Mouse (Mus musculus) Patski (cell line): ENCODE results near the gene Gm10577. TPM values are rescaled to one million over a fixed set of nuclear protein-coding genes. Genes with fewer than 3 reads are reported as not detected.

ENCODE experiments used
- ATAC-seq: fragments of 100-300 bp; one replicate; pipeline ENCODE4 v1.8.0; 2021
- CTCF ChIA-PET: fragments of 350-600 bp; sonication (Branson Sonifier 250); formaldehyde crosslinking; loops from one replicate; lab custom pipeline; 2022; ENCODE audit warnings: inconsistent platforms; lab: Charles Lee
- POLR2A ChIA-PET: fragments of 350-600 bp; sonication (Branson Sonifier 250); formaldehyde crosslinking; loops from one replicate; lab custom pipeline; 2022; ENCODE audit warnings: antibody characterized with exemption, inconsistent platforms; lab: Charles Lee
- DNase-seq: peaks from one replicate; pipeline ENCODE4 v3.0.0-alpha.2; 2011; ENCODE audit warnings: low read depth, low spot score
- H3K27me3 ChIP-seq: fragments of 371-371 bp; one replicate; pipeline ENCODE4 v1.5.1; 2021
- CTCF ChIP-seq: fragments of 100-300 bp; IDR thresholded peaks from one replicate; pipeline ENCODE4 v1.5.1; 2021
- in situ Hi-C: fragments of 300-500 bp; cut with MboI; formaldehyde crosslinking; loops from 3 replicates; pipeline ENCODE4 v1.11.1; 2018; ENCODE audit warnings: low pct_unique_long_range_greater_than_20kb, mixed read lengths
- polyA plus RNA-seq: library from polyadenylated mRNA; unstranded; gene quantifications from one replicate; pipeline ENCODE4 v1.2.3, GENCODE M21; 2021

Gene Gm10577
- polyA plus RNA-seq, 1 experiment from 2014 or later: not detected

GRCm38 (mm10) chr4:101027852-101028411 is 7.4 kb upstream of the Gm10577 start:
- in situ Hi-C loops: no loop called here
- no peaks in the 10 kb centered on the region for H3K27me3 ChIP-seq
- no peak for DNase-seq
- ChIA-PET CTCF (no interaction called here), POLR2A (no interaction called here)
- TF ChIP-seq CTCF: no peak
- no peak for ATAC-seq

DNA sequence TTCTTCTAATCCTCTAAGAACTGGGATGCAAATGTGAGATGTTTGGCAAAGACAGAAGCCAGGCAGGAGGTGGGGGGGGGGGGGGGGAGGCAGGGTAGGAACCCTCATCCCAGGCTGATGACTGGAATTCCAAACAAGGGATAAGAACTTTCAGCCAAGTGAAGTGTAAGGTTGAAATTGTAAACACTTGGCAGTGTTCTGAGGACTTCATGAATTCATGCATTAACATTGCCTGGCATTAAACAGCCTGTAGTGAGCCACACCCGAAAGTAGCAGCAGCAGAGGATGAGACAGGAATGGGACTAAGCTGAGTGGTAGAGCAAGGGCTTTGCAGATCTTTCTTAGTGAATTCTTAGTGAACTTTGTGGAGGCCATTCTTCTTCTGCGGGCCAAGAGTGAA is 6.5 kb upstream of the Gm10577 start:
- no peak for DNase-seq
- in situ Hi-C loops: no loop called here
- no peak for ATAC-seq
- CTCF ChIA-PET: no interaction called here
- TF ChIP-seq CTCF: no peak
- no peaks in the 10 kb centered on the region for H3K27me3 ChIP-seq
- POLR2A ChIA-PET: no interaction called here

DNA sequence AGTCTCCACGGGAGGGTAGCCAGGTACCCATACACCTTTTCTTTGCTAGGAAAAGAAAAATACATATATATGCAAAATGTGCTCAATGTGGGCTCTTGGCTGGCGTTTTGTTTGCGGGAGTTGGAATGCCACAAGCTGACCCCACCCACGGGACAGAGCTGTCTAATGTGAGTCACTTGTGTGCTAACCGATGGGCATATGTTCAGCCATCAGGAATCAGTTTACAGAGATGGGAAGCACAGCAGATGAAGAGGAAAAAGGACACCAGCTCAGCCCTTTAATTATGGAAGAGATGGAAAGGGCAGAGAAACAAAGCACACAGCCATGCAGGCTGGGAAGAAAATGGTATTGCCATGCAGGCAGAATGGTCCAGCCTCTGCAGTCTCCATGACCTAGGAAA is 6.1 kb upstream of the Gm10577 start:
- CTCF ChIA-PET: no interaction called here
- no peak for ATAC-seq

GRCm38 (mm10) chr4:101017806-101018205 is 2.7 kb downstream of the Gm10577 start:
- ATAC-seq: no peak
- no peaks in the 10 kb centered on the region for H3K27me3 ChIP-seq
- no peak for DNase-seq
- CTCF ChIA-PET: no interaction called here
- in situ Hi-C loops: no loop called here
- POLR2A ChIA-PET: no interaction called here
- no peak for TF ChIP-seq CTCF

More for the DNA sequence above, 6.1 kb upstream of the Gm10577 start:
- in situ Hi-C loops: no loop called here
- POLR2A ChIA-PET: no interaction called here
- DNase-seq: no peak
- no peaks in the 10 kb centered on the region for H3K27me3 ChIP-seq
- TF ChIP-seq CTCF: no peak

DNA sequence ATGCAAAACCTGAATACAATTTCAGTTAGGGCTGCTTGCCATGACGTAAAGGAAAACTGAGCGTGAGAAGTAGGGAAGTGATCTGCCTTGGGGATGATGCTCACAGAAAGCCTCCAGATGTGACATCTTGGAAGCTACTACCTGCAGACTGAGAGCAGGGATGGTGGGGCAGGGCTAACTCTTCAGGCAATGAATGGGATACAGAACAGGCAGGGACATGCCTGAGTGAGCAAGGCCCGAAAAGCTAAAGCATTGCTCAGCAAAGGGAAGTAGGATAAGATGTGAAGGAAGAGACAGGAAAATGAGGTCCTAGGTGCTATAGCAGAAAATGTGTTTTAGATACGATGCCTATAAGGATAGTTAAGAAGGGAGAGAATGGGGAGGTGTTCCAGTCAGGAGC is 11.4 kb downstream of the Gm10577 start:
- CTCF ChIA-PET: no interaction called here
- POLR2A ChIA-PET: no interaction called here
- in situ Hi-C loops: no loop called here

GRCm38 (mm10) chr4:101008362-101008769 is 12.1 kb downstream of the Gm10577 start:
- no peak for DNase-seq
- H3K27me3 ChIP-seq: no peaks in the 10 kb centered on the region
- in situ Hi-C loops: no loop called here
- POLR2A ChIA-PET: no interaction called here
- CTCF ChIA-PET: interaction anchor here (1.1 kb wide), 1 partner anchor 12 kb away, joined by 3 read pairs; the partner anchor contains the start of gene Gm10577
- no peak for ATAC-seq
- no peak for TF ChIP-seq CTCF

More for the DNA sequence above, 11.4 kb downstream of the Gm10577 start:
- DNase-seq (no peak), ATAC-seq (no peak)
- no peaks in the 10 kb centered on the region for H3K27me3 ChIP-seq
- no peak for TF ChIP-seq CTCF

- in situ Hi-C loops: no loop called here
- POLR2A ChIA-PET: no interaction called here
- no peak for TF ChIP-seq CTCF
- no peaks in the 10 kb centered on the region for H3K27me3 ChIP-seq
- CTCF ChIA-PET: no interaction called here
- ATAC-seq (no peak), DNase-seq (no peak)
Measured at GRCm38 (mm10) chr4:101002961-101003360, 17.5 kb downstream of the Gm10577 start.

DNA sequence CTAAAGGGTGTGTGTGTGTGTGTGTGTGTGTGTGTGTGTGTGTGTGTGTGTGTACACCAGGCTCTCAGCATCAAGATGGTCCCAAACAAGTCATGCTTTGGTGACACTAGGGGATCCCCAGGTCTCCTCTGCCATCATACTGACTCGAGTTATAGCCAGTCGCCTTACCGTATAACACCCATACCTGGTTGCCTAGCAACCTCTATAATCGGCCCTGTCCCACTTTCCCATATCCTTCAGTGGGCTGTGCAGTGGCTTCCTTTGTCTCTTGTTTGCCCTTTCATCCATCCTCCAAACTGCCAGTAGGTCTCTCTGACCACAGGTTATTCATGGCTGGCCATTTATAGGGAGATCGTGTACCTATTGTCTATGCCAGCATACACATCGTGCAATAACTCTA is 19.4 kb downstream of the Gm10577 start:
- TF ChIP-seq CTCF: no peak
- ChIA-PET CTCF (no interaction called here), POLR2A (no interaction called here)
- H3K27me3 ChIP-seq: no peaks in the 10 kb centered on the region
- ATAC-seq (no peak), DNase-seq (no peak)
- in situ Hi-C loops: no loop called here

DNA sequence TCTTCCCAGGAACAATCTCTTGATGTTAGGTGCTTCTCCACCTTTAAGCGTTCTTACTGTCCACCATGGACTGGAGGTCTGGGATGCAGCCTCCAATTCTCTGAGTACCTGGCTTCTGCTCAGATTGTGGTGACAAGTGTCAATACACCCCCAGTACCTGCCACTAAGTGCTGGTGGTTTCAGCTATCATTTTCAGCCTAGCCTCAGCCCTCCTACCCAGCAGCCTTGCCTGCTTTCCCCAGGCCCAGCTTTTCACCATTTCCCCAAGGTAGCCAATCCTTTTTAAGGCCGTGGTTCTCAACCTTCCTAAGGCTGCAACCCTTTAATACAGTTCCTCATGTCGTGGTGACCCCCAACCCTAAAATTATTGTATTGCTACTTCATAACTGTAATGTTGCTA is 19.9 kb downstream of the Gm10577 start:
- no peak for ATAC-seq
- DNase-seq: no peak
- ChIA-PET POLR2A (no interaction called here), CTCF (no interaction called here)
- in situ Hi-C loops: no loop called here
- H3K27me3 ChIP-seq: no peaks in the 10 kb centered on the region
- TF ChIP-seq CTCF: no peak

- ChIA-PET CTCF (no interaction called here), POLR2A (no interaction called here)
- ATAC-seq (no peak), DNase-seq (no peak)
- TF ChIP-seq CTCF: no peak
- in situ Hi-C loops: loop anchor here (5.0 to 10.0 kb wide), 2 partner anchors 148 to 326 kb away; no protein-coding TSS in a partner anchor
- H3K27me3 ChIP-seq: no peaks in the 10 kb centered on the region
Measured at GRCm38 (mm10) chr4:100998906-100999305, 21.6 kb downstream of the Gm10577 start.

DNA sequence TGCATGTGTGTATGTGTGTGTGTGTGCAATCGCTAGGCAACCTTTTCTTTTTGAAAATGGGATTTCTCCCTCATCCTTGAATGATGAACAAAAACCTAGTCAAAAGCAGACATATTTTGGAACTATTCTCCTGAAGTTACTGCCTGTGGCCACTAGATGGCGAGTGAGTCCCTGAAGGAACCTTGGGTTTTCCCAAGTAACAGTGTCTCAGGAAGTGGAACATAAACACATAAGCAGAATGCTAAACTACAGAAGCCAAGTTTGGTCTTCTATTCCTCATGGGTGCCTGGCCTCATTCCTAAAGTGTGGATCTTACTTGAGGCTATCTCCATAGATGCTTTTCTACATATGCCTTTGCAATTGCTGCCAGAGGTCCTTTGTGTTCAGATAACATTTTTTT is 22.4 kb downstream of the Gm10577 start:
- ChIA-PET CTCF (no interaction called here), POLR2A (no interaction called here)
- TF ChIP-seq CTCF: peak; percentile 71
- in situ Hi-C loops: loop anchor here (5.0 to 10.0 kb wide), 2 partner anchors 149 to 327 kb away; no protein-coding TSS in a partner anchor
- DNase-seq (no peak), ATAC-seq (no peak)
- no peaks in the 10 kb centered on the region for H3K27me3 ChIP-seq
